Comparison of ENCODE assay signal across 31 mouse cellular contexts in genomic region chr4:119070181-119070580, GRCm38 (mm10). TPM values are rescaled to one million over a fixed set of nuclear protein-coding genes. Genes with fewer than 3 reads are reported as not detected.
DNase-seq lines count a peak whose midpoint lies in the region; ATAC-seq and TF ChIP-seq lines count a peak whose summit lies in the region.
"Had no signal": no experiment of that assay in that cellular context is flagged by ENCODE, and none has a peak within 500 bp of the region (broad histone marks: within the 10 kb centered on the region; RNA-seq: fewer than 3 reads in every experiment).

No protein-coding gene starts in this region.

- WGBS in heart, embryonic 11.5 days (ENCODE audit: insufficient replicate concordance) = 86% methylated on average over 1 of the region's 1 CpGs
- 67% methylated on average over 1 of the region's 1 CpGs for WGBS in liver, embryonic 13.5 days (ENCODE audit: insufficient replicate concordance)
- WGBS in liver, postnatal 0 days (ENCODE audit: insufficient replicate concordance) = 79% methylated on average over 1 of the region's 1 CpGs

- no peak for ATAC-seq in heart, embryonic 11.5 days (replicated peaks; ENCODE audit: insufficient number of reproducible peaks, low FRiP score, low TSS enrichment)
- no peak for ATAC-seq in liver, embryonic 13.5 days (ENCODE audit: low read depth)
- no peak for ATAC-seq in liver, postnatal 0 days
- ATAC-seq: CD4-positive, CD25-positive, alpha-beta regulatory T cell, adult 4 months; intestine, postnatal 0 days; Patski had no signal

- H3K4me3 ChIP-seq in heart, embryonic 11.5 days (ENCODE audit: low read depth, low read length) = no peak overlapping the region
- H3K4me3 ChIP-seq in liver, embryonic 13.5 days (replicated peaks) = no peak overlapping the region
- no peak overlapping the region for H3K4me3 ChIP-seq in liver, postnatal 0 days (ENCODE audit: low read depth, low read length)
- H3K4me3 ChIP-seq in ES-Bruce4 (ENCODE audit: low read depth, low read length) = peak overlapping the region; percentile 1
- H3K4me3 ChIP-seq: erythroblast, embryonic 14.5 days; forebrain, embryonic 12.5 days; heart, embryonic 13.5 days; hindbrain, embryonic 13.5 days; midbrain, embryonic 12.5 days had no signal

- DNase-seq in heart, postnatal 36 days = no peak
- no peak for DNase-seq in liver, embryonic 13.5 days
- no peak for DNase-seq in liver, postnatal 0 days
- DNase-seq in ZHBTc4 (ENCODE audit: low read depth, low spot score) = peak; percentile 39
- DNase-seq in right cerebral cortex, postnatal 4 days = no peak
- DNase-seq: adrenal gland, postnatal 14 days; cerebellum, adult 11 months; cerebellum, adult 9-10 months; cerebellum, postnatal 36 days; gastrocnemius, postnatal 10 days; heart, postnatal 10 days; kidney, adult 9 months; kidney, postnatal 10 days; layer of hippocampus, adult 9-11 months; lung, embryonic 14.5 days; lung, postnatal 14 days; retina, postnatal 1 day; right cerebral cortex, postnatal 14 days; thymus, adult 18-20 months; thymus, postnatal 25 days had no signal

- no peak overlapping the region for H3K4me2 ChIP-seq in heart, embryonic 11.5 days
- H3K4me2 ChIP-seq in liver, embryonic 13.5 days = no peak overlapping the region
- H3K4me2 ChIP-seq in liver, postnatal 0 days (ENCODE audit: low read depth, low read length) = no peak overlapping the region
- H3K4me2 ChIP-seq: forebrain, embryonic 12.5 days; heart, embryonic 13.5 days; hindbrain, embryonic 13.5 days; lung, embryonic 14.5 days had no signal

- no peak for TF ChIP-seq EP300 in liver, postnatal 0 days (IDR thresholded peaks at IDR 0.05; ENCODE audit: low read depth)
- TF ChIP-seq EP300 in ES-Bruce4 (IDR thresholded peaks at IDR 0.05; ENCODE audit: insufficient read depth, low read depth, low read length) = no peak

- TF ChIP-seq CTCF in liver, postnatal 0 days (IDR thresholded peaks at IDR 0.05; ENCODE audit: low read depth) = no peak
- TF ChIP-seq CTCF in ES-Bruce4 (IDR thresholded peaks at IDR 0.05; ENCODE audit: low read depth, low read length) = no peak

- H3K36me3 ChIP-seq in heart, embryonic 11.5 days (ENCODE audit: control insufficient read depth, insufficient read depth, low read length) = no peaks in the 10 kb centered on the region
- H3K36me3 ChIP-seq in liver, embryonic 13.5 days = no peaks in the 10 kb centered on the region
- no peaks in the 10 kb centered on the region for H3K36me3 ChIP-seq in liver, postnatal 0 days (replicated peaks; ENCODE audit: insufficient read depth, low read length)
- no peaks in the 10 kb centered on the region for H3K36me3 ChIP-seq in ES-Bruce4 (ENCODE audit: control insufficient read depth, insufficient read depth, low read length, poor library complexity, severe bottlenecking)
- H3K36me3 ChIP-seq: forebrain, embryonic 12.5 days; heart, embryonic 13.5 days; hindbrain, embryonic 13.5 days; midbrain, embryonic 12.5 days had no signal

- no peaks in the 10 kb centered on the region for H3K27me3 ChIP-seq in heart, embryonic 11.5 days (ENCODE audit: control insufficient read depth, insufficient read depth, low read length)
- peaks cover 70% of the 10 kb centered on the region for H3K27me3 ChIP-seq in liver, embryonic 13.5 days
- H3K27me3 ChIP-seq in liver, postnatal 0 days (ENCODE audit: insufficient read depth, low read length) = peaks cover 22% of the 10 kb centered on the region
- H3K27me3 ChIP-seq in ES-Bruce4 (ENCODE audit: control insufficient read depth, insufficient read depth, low read length, poor library complexity, severe bottlenecking) = no peaks in the 10 kb centered on the region
- H3K27me3 ChIP-seq: Patski had no signal

- intact Hi-C loops in heart, postnatal 36 days (cut with DNase I) = no loop called here

- no peaks in the 10 kb centered on the region for H3K9me3 ChIP-seq in heart, embryonic 11.5 days (replicated peaks; ENCODE audit: control insufficient read depth, low read length)
- H3K9me3 ChIP-seq in liver, embryonic 13.5 days (replicated peaks) = no peaks in the 10 kb centered on the region
- H3K9me3 ChIP-seq in liver, postnatal 0 days (ENCODE audit: low read length) = no peaks in the 10 kb centered on the region
- no peaks in the 10 kb centered on the region for H3K9me3 ChIP-seq in ES-Bruce4 (replicated peaks; ENCODE audit: control insufficient read depth, insufficient read depth, low read length, poor library complexity, severe bottlenecking)
- H3K9me3 ChIP-seq: forebrain, embryonic 12.5 days; heart, embryonic 13.5 days; hindbrain, embryonic 13.5 days; midbrain, embryonic 12.5 days had no signal

- H3K4me1 ChIP-seq in heart, embryonic 11.5 days (ENCODE audit: control insufficient read depth, insufficient read depth, low read length) = peaks cover 45% of the 10 kb centered on the region
- peaks cover 28% of the 10 kb centered on the region for H3K4me1 ChIP-seq in liver, embryonic 13.5 days (replicated peaks)
- no peaks in the 10 kb centered on the region for H3K4me1 ChIP-seq in liver, postnatal 0 days (ENCODE audit: insufficient read depth)
- peaks cover 2% of the 10 kb centered on the region for H3K4me1 ChIP-seq in ES-Bruce4 (ENCODE audit: control insufficient read depth, insufficient read depth, low read length)

- no peak for TF ChIP-seq POLR2A in ES-Bruce4 (IDR thresholded peaks at IDR 0.05; ENCODE audit: insufficient read depth, low read length)

- H3K9ac ChIP-seq in heart, embryonic 11.5 days (ENCODE audit: low read depth, low read length) = 0 out of 2 replicates have a peak overlapping the region, but pooled peaks have one; percentile 23
- 0 out of 2 replicates have a peak overlapping the region, but pooled peaks have one; percentile 1 for H3K9ac ChIP-seq in liver, embryonic 13.5 days
- no peak overlapping the region for H3K9ac ChIP-seq in liver, postnatal 0 days (replicated peaks)
- H3K9ac ChIP-seq in ES-Bruce4 (ENCODE audit: low read depth, poor library complexity, severe bottlenecking) = peak overlapping the region; percentile 39
- H3K9ac ChIP-seq: forebrain, embryonic 12.5 days; hindbrain, embryonic 13.5 days; lung, embryonic 14.5 days; midbrain, embryonic 12.5 days had no signal

- H3K27ac ChIP-seq in heart, embryonic 11.5 days (ENCODE audit: low read depth, low read length) = no peak overlapping the region
- no peak overlapping the region for H3K27ac ChIP-seq in liver, embryonic 13.5 days
- H3K27ac ChIP-seq in liver, postnatal 0 days (ENCODE audit: low read depth) = no peak overlapping the region
- peak overlapping the region; percentile 76 for H3K27ac ChIP-seq in ES-Bruce4 (ENCODE audit: insufficient read depth, low read length)
- H3K27ac ChIP-seq: hindbrain, embryonic 13.5 days; midbrain, embryonic 12.5 days; stomach, postnatal 0 days had no signal

RNA-seq across cellular contexts. Expression of gene Slc2a1, which starts 38.3 kb away (rescaled TPM):
- polyA plus RNA-seq in heart, embryonic 11.5 days (2014; fragmentation: Nextera tagmentation; extraction: Ambion mirVana) = 426 and 446 TPM in 2 replicates
- 10 to 100 TPM in 1 of 2 experiments, 1 to 10 TPM in 1; 9.5 to 12.7 TPM for total RNA-seq in heart, postnatal 36 days (2021)
- 272 and 303 TPM in 2 replicates for polyA plus RNA-seq in liver, embryonic 13.5 days (2015; fragmentation: Nextera tagmentation; extraction: Ambion mirVana)
- polyA plus RNA-seq in liver, postnatal 0 days (2015; fragmentation: Nextera tagmentation; extraction: Ambion mirVana) = 25.4 and 29.6 TPM in 2 replicates
- polyA plus RNA-seq in ES-Bruce4 (2011; ENCODE audit: insufficient read depth, insufficient read length, low read depth, missing spikeins) = 682 and 697 TPM in 2 replicates
